Mouse (Mus musculus) limb, embryonic 11.5 days (tissue): ENCODE data around the gene Mapk11. TPM values are rescaled to one million over a fixed set of nuclear protein-coding genes. Genes with fewer than 3 reads are reported as not detected.

Source experiments
- ATAC-seq: fragments of 200-750 bp; cut with Nextera tagmentation; 2 replicates; pipeline ENCODE4 v1.8.0; 2017; ENCODE audit warnings: low read depth; ENCODE audit not compliant: insufficient number of reproducible peaks, low FRiP score, low TSS enrichment
- DNase-seq: peaks from one replicate; pipeline ENCODE4 v3.0.0-alpha.2; 2015; ENCODE audit warnings: low spot score
- H3K27ac ChIP-seq: fragments of 300-500 bp; sonication (generic); replicated peaks from 2 replicates; pipeline ENCODE4 v1.5.1; 2014; ENCODE audit warnings: low read depth, mild to moderate bottlenecking, low read length
- H3K27me3 ChIP-seq: fragments of 300-500 bp; sonication (generic); 2 replicates; pipeline ENCODE4 v1.6.1; 2014; ENCODE audit warnings: mild to moderate bottlenecking, low read length, mixed read lengths; ENCODE audit not compliant: control insufficient read depth, insufficient read depth
- H3K36me3 ChIP-seq: fragments of 300-500 bp; sonication (generic); 2 replicates; pipeline ENCODE4 v1.6.1; 2014; ENCODE audit warnings: mild to moderate bottlenecking, low read length, moderate library complexity, mixed read lengths; ENCODE audit not compliant: control insufficient read depth, insufficient read depth
- H3K4me1 ChIP-seq: fragments of 300-500 bp; sonication (generic); 2 replicates; pipeline ENCODE4 v1.6.1; 2014; ENCODE audit warnings: low read length, mixed read lengths; ENCODE audit not compliant: control insufficient read depth, insufficient read depth
- H3K4me2 ChIP-seq: fragments of 300-500 bp; sonication (generic); 2 replicates; pipeline ENCODE4 v1.6.1; 2014; ENCODE audit warnings: low read depth, mild to moderate bottlenecking, moderate library complexity; ENCODE audit not compliant: severe bottlenecking
- H3K4me3 ChIP-seq: fragments of 300-500 bp; sonication (generic); 2 replicates; pipeline ENCODE4 v1.5.1; 2014; ENCODE audit warnings: low read depth, low read length
- H3K9ac ChIP-seq: fragments of 300-500 bp; sonication (generic); 2 replicates; pipeline ENCODE4 v1.6.1; 2014; ENCODE audit warnings: mild to moderate bottlenecking, low read length
- H3K9me3 ChIP-seq: fragments of 300-500 bp; sonication (generic); 2 replicates; pipeline ENCODE4 v1.6.1; 2016; ENCODE audit warnings: low read length; ENCODE audit not compliant: control insufficient read depth
- WGBS: fragments of 180-500 bp; shearing (Covaris S2); extraction: QIAGEN DNeasy Blood & Tissue Kit; methylation state at CpG from one replicate; pipeline ENCODE4 v1.1.7; 2014; 5-methylcytosine and 5-hydroxymethylcytosine counted together
- polyA plus RNA-seq: library from polyadenylated mRNA; unstranded; fragments of >200 nt; fragmentation: Nextera tagmentation; extraction: Ambion mirVana; gene quantifications from 2 replicates; pipeline ENCODE4 v1.2.1, GENCODE M21; 2014

Gene Mapk11
- polyA plus RNA-seq: 15.3 and 16.6 TPM in 2 replicates

- H3K27me3 ChIP-seq: peaks cover 13% of the 10 kb centered on the region; the same call in 1 of the 2 replicates
- peak within 1 kb of the TSS; percentile 79 for H3K9ac ChIP-seq
- H3K9me3 ChIP-seq: no peaks in the 10 kb centered on the region
- peak within 1 kb of the TSS; percentile 96 for H3K4me2 ChIP-seq
- 0 out of 2 replicates have a peak within 1 kb of the TSS, but pooled peaks have one; percentile 42 for H3K27ac ChIP-seq
- peak; percentile 63 for DNase-seq
- peaks cover 21% of the 10 kb centered on the region for H3K4me1 ChIP-seq
- peaks cover 3% of the 10 kb centered on the region; the same call in 1 of the 2 replicates for H3K36me3 ChIP-seq
- WGBS: under 1% methylated on average over 57 of the region's 61 CpGs
- H3K4me3 ChIP-seq: peak within 1 kb of the TSS; percentile 67
- peak; percentile 49; the same call in 1 of the 2 replicates for ATAC-seq
Measured at GRCm38 (mm10) chr15:89149271-89150040, at the start of gene Mapk11. Gene Mapk11, minus strand, starts transcription at chr15:89149628.

DNA sequence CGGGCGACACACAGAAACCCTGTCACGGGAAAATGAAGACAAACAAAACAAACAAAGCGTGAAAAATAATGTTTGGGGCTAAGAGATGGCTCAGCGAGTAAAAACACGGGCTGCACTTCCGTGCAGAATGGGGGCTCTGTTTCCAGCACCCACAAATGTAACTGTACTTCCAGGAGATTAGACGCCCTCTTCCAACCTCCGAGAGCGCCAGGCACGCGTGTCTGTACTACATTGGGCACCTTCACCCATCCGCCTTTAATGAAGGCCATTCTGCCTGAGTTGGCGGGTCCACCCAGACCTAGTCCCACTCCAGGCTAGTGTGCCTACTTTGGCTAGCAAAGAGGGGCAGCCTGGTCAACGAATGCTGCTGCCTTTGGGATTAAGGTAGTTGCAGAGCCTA, 47.6 kb upstream of the Mapk11 start:
- DNase-seq (no peak), ATAC-seq (no peak)
- Histone ChIP-seq H3K9ac (no peak overlapping the region), H3K27me3 (no peaks in the 10 kb centered on the region), H3K36me3 (no peaks in the 10 kb centered on the region), H3K27ac (no peak overlapping the region), H3K9me3 (no peaks in the 10 kb centered on the region), H3K4me1 (no peaks in the 10 kb centered on the region), H3K4me3 (peak overlapping the region; percentile 60), H3K4me2 (peak overlapping the region; percentile 66)
- WGBS: 80% methylated on average over 15 of the region's 15 CpGs

DNA sequence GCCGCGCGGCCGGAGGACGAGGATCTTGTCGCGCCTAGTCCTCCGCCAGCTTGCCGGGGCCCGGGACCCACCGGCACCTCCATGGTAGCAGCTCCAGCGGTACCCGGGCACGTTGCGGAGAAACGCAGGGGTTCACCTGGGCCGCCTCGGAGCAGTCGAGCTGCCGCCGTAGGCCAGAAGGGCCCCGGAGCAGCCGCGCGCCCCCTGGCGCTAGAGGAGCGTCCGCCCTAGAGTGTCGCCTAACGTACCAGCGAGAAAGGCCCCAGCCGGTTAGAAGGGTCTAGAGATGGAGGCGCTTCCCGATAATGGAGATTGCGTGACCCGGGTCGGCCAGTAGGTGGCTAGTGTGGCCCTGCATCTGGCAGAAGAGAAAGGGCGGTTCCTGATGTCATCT, 46.9 kb upstream of the Mapk11 start, which contains the start of gene Dennd6b:
Gene Dennd6b, minus strand, starts transcription at position 184 of the 394 bp plus-strand sequence.
- Histone ChIP-seq H3K4me1 (no peaks in the 10 kb centered on the region), H3K27me3 (no peaks in the 10 kb centered on the region), H3K4me2 (peak within 1 kb of the TSS; percentile 66), H3K4me3 (peak within 1 kb of the TSS; percentile 60), H3K9ac (peak within 1 kb of the TSS; percentile 86), H3K27ac (peak within 1 kb of the TSS; percentile 92), H3K36me3 (no peaks in the 10 kb centered on the region), H3K9me3 (no peaks in the 10 kb centered on the region)
- WGBS: under 1% methylated on average over 36 of the region's 38 CpGs
- ATAC-seq (peak; percentile 97), DNase-seq (peak; percentile 98)

GRCm38 (mm10) chr15:89195690-89196312, 46.4 kb upstream of the Mapk11 start:
- Histone ChIP-seq H3K4me3 (peak overlapping the region; percentile 60), H3K27ac (peak overlapping the region; percentile 92), H3K9ac (peak overlapping the region; percentile 86), H3K4me2 (peak overlapping the region; percentile 66), H3K4me1 (no peaks in the 10 kb centered on the region), H3K36me3 (no peaks in the 10 kb centered on the region), H3K9me3 (no peaks in the 10 kb centered on the region), H3K27me3 (no peaks in the 10 kb centered on the region)
- ATAC-seq (peak; percentile 89), DNase-seq (peak; percentile 92)
- WGBS: under 1% methylated on average over 25 of the region's 25 CpGs

DNA sequence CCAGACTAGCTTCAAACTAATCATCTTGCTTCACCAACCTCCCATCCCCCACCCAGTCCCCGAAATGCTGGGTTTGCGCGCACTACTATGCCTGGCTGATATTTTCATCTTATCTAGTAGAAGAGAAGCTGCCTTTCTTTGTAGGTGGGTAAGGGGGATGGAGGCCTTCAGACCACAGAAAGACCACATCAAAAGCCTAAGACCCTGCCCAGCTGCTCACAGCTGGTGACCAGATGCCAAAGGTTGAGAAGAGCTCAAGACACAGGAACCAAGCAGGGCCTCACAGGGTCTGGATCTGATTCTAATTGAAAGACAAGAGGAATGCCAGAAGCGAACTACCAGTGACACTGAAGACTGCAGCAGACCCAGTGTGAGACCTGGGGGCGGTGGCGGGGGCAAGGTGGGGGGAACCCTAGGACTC, 45.8 kb upstream of the Mapk11 start:
- Histone ChIP-seq H3K27me3 (no peaks in the 10 kb centered on the region), H3K27ac (peak overlapping the region; percentile 92), H3K4me3 (peak overlapping the region; percentile 60), H3K36me3 (no peaks in the 10 kb centered on the region), H3K9me3 (no peaks in the 10 kb centered on the region), H3K4me2 (peak overlapping the region; percentile 66), H3K4me1 (no peaks in the 10 kb centered on the region), H3K9ac (peak overlapping the region; percentile 86)
- 14% methylated on average over 6 of the region's 6 CpGs for WGBS
- ATAC-seq (no peak; the same call in 1 of the 2 replicates), DNase-seq (peak; percentile 74)

DNA sequence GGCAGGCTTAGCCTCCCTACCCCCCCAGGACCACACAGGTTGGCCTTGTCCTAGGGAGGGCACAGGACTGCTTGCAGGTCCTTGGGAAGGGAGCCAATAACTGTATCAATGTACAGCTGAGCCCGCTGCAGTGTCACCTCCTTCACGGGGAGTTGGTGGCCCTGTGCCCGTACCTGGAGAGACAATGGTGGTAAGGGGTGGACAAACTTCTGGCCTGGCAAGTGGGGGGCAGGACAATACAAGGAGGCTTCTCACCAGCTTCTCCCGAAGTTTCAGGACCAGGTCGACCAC, 35.5 kb upstream of the Mapk11 start:
- Histone ChIP-seq H3K27me3 (no peaks in the 10 kb centered on the region), H3K9me3 (no peaks in the 10 kb centered on the region), H3K9ac (no peak overlapping the region), H3K4me2 (no peak overlapping the region), H3K27ac (no peak overlapping the region), H3K4me3 (no peak overlapping the region), H3K36me3 (no peaks in the 10 kb centered on the region), H3K4me1 (peaks cover 16% of the 10 kb centered on the region; the same call in 1 of the 2 replicates)
- no peak for ATAC-seq
- no peak for DNase-seq
- 87% methylated on average over 5 of the region's 5 CpGs for WGBS

GRCm38 (mm10) chr15:89184141-89184936, 34.9 kb upstream of the Mapk11 start:
- no peaks in the 10 kb centered on the region for H3K9me3 ChIP-seq
- 70% methylated on average over 5 of the region's 5 CpGs for WGBS
- ATAC-seq (no peak), DNase-seq (no peak)
- no peak overlapping the region for H3K9ac ChIP-seq
- no peak overlapping the region for H3K4me2 ChIP-seq
- H3K27me3 ChIP-seq: no peaks in the 10 kb centered on the region
- no peaks in the 10 kb centered on the region for H3K36me3 ChIP-seq
- peaks cover 18% of the 10 kb centered on the region; the same call in 1 of the 2 replicates for H3K4me1 ChIP-seq
- no peak overlapping the region for H3K27ac ChIP-seq
- no peak overlapping the region for H3K4me3 ChIP-seq

- Histone ChIP-seq H3K27ac (no peak overlapping the region), H3K9me3 (no peaks in the 10 kb centered on the region), H3K9ac (no peak overlapping the region), H3K4me2 (no peak overlapping the region), H3K27me3 (no peaks in the 10 kb centered on the region), H3K36me3 (no peaks in the 10 kb centered on the region), H3K4me3 (no peak overlapping the region), H3K4me1 (peaks cover 28% of the 10 kb centered on the region)
- 46% methylated on average over 5 of the region's 5 CpGs for whole genome bisulfite sequencing
- DNase-seq (no peak), ATAC-seq (no peak)
Measured at GRCm38 (mm10) chr15:89182842-89183241, 33.4 kb upstream of the Mapk11 start.
